24 mouse cellular contexts compared by ENCODE assay signal in the genomic region with DNA sequence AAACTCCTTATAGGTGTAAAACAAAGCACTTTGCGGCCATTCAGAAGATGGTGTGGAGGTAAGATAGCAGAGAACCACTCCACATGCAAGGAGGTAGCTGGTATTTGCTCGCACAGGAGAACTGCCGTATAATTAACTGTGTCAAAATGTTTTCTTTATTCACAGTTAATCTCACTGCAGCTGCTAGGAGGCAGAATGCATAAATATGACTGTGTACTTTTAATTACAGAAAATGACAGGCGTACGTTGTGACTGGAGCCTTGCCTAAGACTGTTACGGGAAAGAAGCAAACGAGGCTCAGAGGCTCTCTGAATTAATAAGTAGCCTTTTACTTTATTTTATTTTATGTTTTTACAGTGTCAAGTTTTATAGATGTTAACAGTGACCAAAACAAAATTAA.
"Had no signal": no experiment of that assay in that cellular context is flagged by ENCODE, and none has a peak within 500 bp of the region (broad histone marks: within the 10 kb centered on the region; RNA-seq: fewer than 3 reads in every experiment).

No protein-coding gene starts in this region.

- H3K27ac ChIP-seq: left cerebral cortex, adult 2 months; limb, embryonic 12.5 days; liver, embryonic 12.5 days; liver, embryonic 15.5 days; lung, embryonic 15.5 days; midbrain, embryonic 10.5 days; neural tube, embryonic 12.5 days; neural tube, embryonic 15.5 days; stomach, embryonic 15.5 days had no signal

- H3K36me3 ChIP-seq: limb, embryonic 12.5 days; liver, embryonic 12.5 days; liver, embryonic 15.5 days; lung, embryonic 15.5 days; midbrain, embryonic 10.5 days; neural tube, embryonic 12.5 days; neural tube, embryonic 15.5 days; stomach, embryonic 15.5 days had no signal

- H3K4me3 ChIP-seq: left cerebral cortex, adult 2 months; limb, embryonic 12.5 days; liver, embryonic 12.5 days; liver, embryonic 15.5 days; lung, embryonic 15.5 days; megakaryocyte, embryonic 14.5 days; midbrain, embryonic 10.5 days; neural tube, embryonic 12.5 days; neural tube, embryonic 15.5 days; stomach, embryonic 15.5 days had no signal

- DNase-seq: kidney, adult 11 months; kidney, adult 8-10 months; kidney, postnatal 14 days; kidney, postnatal 4 days; layer of hippocampus, postnatal 36 days; liver; lung, adult 18-20 months; lung, postnatal 10 days; lung, postnatal 36 days; midbrain, embryonic 14.5 days; retina, postnatal 1 day; right cerebral cortex, postnatal 25 days; spleen, adult 18-20 months; thymus, postnatal 25 days had no signal

- H3K4me2 ChIP-seq: limb, embryonic 12.5 days; liver, embryonic 12.5 days; liver, embryonic 15.5 days; lung, embryonic 15.5 days; neural tube, embryonic 12.5 days; neural tube, embryonic 15.5 days; stomach, embryonic 15.5 days had no signal

- ATAC-seq: liver, embryonic 12.5 days had no signal

- H3K27me3 ChIP-seq: limb, embryonic 12.5 days; liver, embryonic 12.5 days; liver, embryonic 15.5 days; lung, embryonic 15.5 days; megakaryocyte, embryonic 14.5 days; neural tube, embryonic 12.5 days; neural tube, embryonic 15.5 days; stomach, embryonic 15.5 days had no signal

- H3K4me1 ChIP-seq: liver, embryonic 12.5 days; liver, embryonic 15.5 days; lung, embryonic 15.5 days; megakaryocyte, embryonic 14.5 days; neural tube, embryonic 12.5 days; stomach, embryonic 15.5 days had no signal

- H3K9ac ChIP-seq: limb, embryonic 12.5 days; liver, embryonic 12.5 days; liver, embryonic 15.5 days; lung, embryonic 15.5 days; neural tube, embryonic 12.5 days; neural tube, embryonic 15.5 days; stomach, embryonic 15.5 days had no signal

- H3K9me3 ChIP-seq: limb, embryonic 12.5 days; liver, embryonic 12.5 days; liver, embryonic 15.5 days; lung, embryonic 15.5 days; midbrain, embryonic 10.5 days; neural tube, embryonic 12.5 days; neural tube, embryonic 15.5 days; stomach, embryonic 15.5 days had no signal
